Comparison of ENCODE assay signal across 8 mouse cellular contexts in genomic region chr5:72203734-72204073, GRCm38 (mm10). TPM values are rescaled to one million over a fixed set of nuclear protein-coding genes. Genes with fewer than 3 reads are reported as not detected.
A peak's percentile ranks its signal among the peaks of the same experiment; 100 is the strongest.
DNase-seq lines count a peak whose midpoint lies in the region; ATAC-seq and TF ChIP-seq lines count a peak whose summit lies in the region.

No protein-coding gene starts in this region.

- DNase-seq in heart, adult 2 months: no peak
- DNase-seq in heart, postnatal 36 days: no peak
- DNase-seq in adipocyte (ENCODE audit: low spot score) (peak; percentile 58), MN1 (ENCODE audit: low spot score) (no peak)
- no peak for DNase-seq in T-cell, adult 2 months (ENCODE audit: low spot score)
- DNase-seq in urinary bladder, postnatal 14 days (ENCODE audit: low spot score): no peak

- WGBS in heart, adult 2 months: 4% methylated on average over 10 of the region's 10 CpGs
- 6% methylated on average over 10 of the region's 10 CpGs for WGBS in heart, embryonic 16.5 days

- H3K9ac ChIP-seq in heart, adult 2 months (ENCODE audit: low read depth, low read length): peak overlapping the region; percentile 75
- peak overlapping the region; percentile 73 for H3K9ac ChIP-seq in heart, embryonic 16.5 days (ENCODE audit: low read length)

- no peak for TF ChIP-seq POLR2A in heart, adult 2 months (IDR thresholded peaks at IDR 0.05; ENCODE audit: insufficient read depth, low read depth, low read length)

- peak; percentile 16; the same call in 1 of the 2 replicates for ATAC-seq in heart, embryonic 16.5 days (replicated peaks; ENCODE audit: extremely low read depth, insufficient read depth, low FRiP score)
- 0 out of 2 replicates have a peak, but pooled peaks have one; percentile 1 for ATAC-seq in megakaryocyte-erythroid progenitor cell, adult 5-6 weeks (replicated peaks; ENCODE audit: low FRiP score, low TSS enrichment, poor library complexity, severe bottlenecking)

- H3K4me2 ChIP-seq in heart, embryonic 16.5 days (ENCODE audit: low read depth, low read length): peak overlapping the region; percentile 67

- TF ChIP-seq CTCF in heart, adult 2 months (IDR thresholded peaks at IDR 0.05): no peak

- peaks cover 11% of the 10 kb centered on the region for H3K36me3 ChIP-seq in heart, adult 2 months (ENCODE audit: control insufficient read depth, insufficient read depth, low read length)
- no peaks in the 10 kb centered on the region for H3K36me3 ChIP-seq in heart, embryonic 16.5 days (ENCODE audit: control insufficient read depth, insufficient read depth)

- no peaks in the 10 kb centered on the region; the same call in 1 of the 2 replicates for H3K79me2 ChIP-seq in heart, adult 2 months (replicated peaks; ENCODE audit: control insufficient read depth, insufficient read depth, low read length)

- TF ChIP-seq EP300 in heart, adult 2 months (IDR thresholded peaks at IDR 0.05; ENCODE audit: insufficient read depth, low read depth, low read length): no peak

- peak overlapping the region; percentile 88 for H3K27ac ChIP-seq in heart, adult 2 months
- peak overlapping the region; percentile 72 for H3K27ac ChIP-seq in heart, embryonic 16.5 days (ENCODE audit: low read length)

- H3K27me3 ChIP-seq in heart, adult 2 months (ENCODE audit: control insufficient read depth, insufficient read depth, low read length): no peaks in the 10 kb centered on the region
- no peaks in the 10 kb centered on the region for H3K27me3 ChIP-seq in heart, embryonic 16.5 days (ENCODE audit: control insufficient read depth, insufficient read depth, low read length)

- H3K9me3 ChIP-seq in heart, embryonic 16.5 days (replicated peaks; ENCODE audit: control insufficient read depth, low read length): no peaks in the 10 kb centered on the region

- H3K4me1 ChIP-seq in heart, adult 2 months (ENCODE audit: control insufficient read depth, insufficient read depth, low read length): peaks cover 11% of the 10 kb centered on the region
- H3K4me1 ChIP-seq in heart, embryonic 16.5 days (ENCODE audit: control insufficient read depth, insufficient read depth, low read length): peaks cover 9% of the 10 kb centered on the region

- H3K4me3 ChIP-seq in heart, adult 2 months: peak overlapping the region; percentile 87
- H3K4me3 ChIP-seq in heart, embryonic 16.5 days (ENCODE audit: low read length): peak overlapping the region; percentile 63

- intact Hi-C loops in heart, adult 2 months (cut with DNase I): loop anchor here (2.0 to 5.0 kb wide), 3 partner anchors 21 to 34 kb away; no protein-coding TSS in a partner anchor
- intact Hi-C loops in heart, postnatal 36 days (cut with DNase I): no loop called here

RNA-seq across cellular contexts. Expression of gene Commd8, which starts 35.7 kb away (rescaled TPM):
- total RNA-seq in heart, adult 2 months (2021): 10 to 100 TPM; 40.4 to 43.7 TPM
- 5.6 and 16.3 TPM in 2 replicates for polyA plus RNA-seq in heart, adult 2 months (2012; rRNA removed)
- total RNA-seq in heart, postnatal 36 days (2021): 10 to 100 TPM; 45.6 to 46.7 TPM
- 83.5 and 105 TPM in 2 replicates for polyA plus RNA-seq in heart, embryonic 16.5 days (2015; fragmentation: Nextera tagmentation; extraction: Ambion mirVana)
- 50.1 and 76.8 TPM in 2 replicates for total RNA-seq in megakaryocyte-erythroid progenitor cell, adult 5-6 weeks (2014; fragmentation: Nextera tagmentation)
- total RNA-seq in megakaryocyte-erythroid progenitor cell, adult 5-6 weeks (2017): 70.2 and 98.5 TPM in 2 replicates
